Comparison of ENCODE assay signal across 8 mouse cellular contexts in the genomic region with DNA sequence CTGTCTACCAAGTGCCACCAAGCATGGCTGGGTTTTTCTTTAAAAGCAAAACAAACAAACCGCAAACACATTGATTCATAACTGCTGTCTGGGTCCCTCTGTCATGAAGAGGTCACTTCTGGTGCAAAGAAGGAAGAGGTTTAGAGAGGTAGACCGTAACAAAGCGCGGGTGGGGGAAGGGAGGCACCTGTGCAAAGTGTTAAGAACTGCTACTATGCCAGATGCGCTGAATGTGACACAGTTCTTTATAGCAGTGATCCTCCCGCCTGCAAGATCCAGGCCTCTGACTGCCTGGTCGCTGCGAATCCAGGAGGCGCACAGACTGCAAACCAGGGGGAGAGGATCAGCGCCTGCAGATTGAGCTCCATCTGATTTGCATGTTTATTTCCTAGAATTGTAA. TPM values are rescaled to one million over a fixed set of nuclear protein-coding genes. Genes with fewer than 3 reads are reported as not detected.
DNase-seq lines count a peak whose midpoint lies in the region; ATAC-seq lines count a peak whose summit lies in the region.

No protein-coding gene starts in this region.

- H3K9me3 ChIP-seq in embryonic facial prominence, embryonic 15.5 days (replicated peaks) = no peaks in the 10 kb centered on the region
- H3K9me3 ChIP-seq in limb, embryonic 12.5 days = no peaks in the 10 kb centered on the region
- H3K9me3 ChIP-seq in stomach, embryonic 15.5 days = no peaks in the 10 kb centered on the region

- H3K27ac ChIP-seq in embryonic facial prominence, embryonic 15.5 days (replicated peaks) = peak overlapping the region; percentile 99
- H3K27ac ChIP-seq in limb, embryonic 12.5 days = peak overlapping the region; percentile 99
- 0 out of 2 replicates have a peak overlapping the region, but pooled peaks have one; percentile 92 for H3K27ac ChIP-seq in stomach, embryonic 15.5 days

- no peak for ATAC-seq in embryonic facial prominence, embryonic 15.5 days (ENCODE audit: insufficient number of reproducible peaks, low FRiP score, low TSS enrichment, low read depth)
- no peak for ATAC-seq in limb, embryonic 12.5 days (ENCODE audit: insufficient number of reproducible peaks, insufficient read depth, low FRiP score, low TSS enrichment, low read depth)
- no peak for ATAC-seq in stomach, embryonic 15.5 days (ENCODE audit: insufficient read depth, low FRiP score, low read depth)

- WGBS in embryonic facial prominence, embryonic 15.5 days = 20% methylated on average over 10 of the region's 10 CpGs
- WGBS in limb, embryonic 12.5 days = 6% methylated on average over 10 of the region's 10 CpGs
- WGBS in stomach, embryonic 15.5 days = 27% methylated on average over 10 of the region's 10 CpGs

- peak overlapping the region; percentile 70 for H3K4me2 ChIP-seq in embryonic facial prominence, embryonic 15.5 days (replicated peaks)
- peak overlapping the region; percentile 85 for H3K4me2 ChIP-seq in limb, embryonic 12.5 days
- H3K4me2 ChIP-seq in stomach, embryonic 15.5 days = peak overlapping the region; percentile 83; the same call in 1 of the 2 replicates

- H3K36me3 ChIP-seq in embryonic facial prominence, embryonic 15.5 days = no peaks in the 10 kb centered on the region
- H3K36me3 ChIP-seq in limb, embryonic 12.5 days = no peaks in the 10 kb centered on the region
- H3K36me3 ChIP-seq in stomach, embryonic 15.5 days = no peaks in the 10 kb centered on the region

- peak; percentile 18 for DNase-seq in lung, postnatal 10 days
- DNase-seq in lung, adult 18-20 months = no peak
- DNase-seq in layer of hippocampus, adult 9-10 months (ENCODE audit: low spot score) = no peak
- no peak for DNase-seq in gastrocnemius, adult 8-10 months (ENCODE audit: low spot score in 2 of 2)
- no peak for DNase-seq in frontal cortex, postnatal 14 days (ENCODE audit: low spot score in 2 of 2)

- no peak overlapping the region for H3K9ac ChIP-seq in embryonic facial prominence, embryonic 15.5 days
- no peak overlapping the region for H3K9ac ChIP-seq in limb, embryonic 12.5 days (replicated peaks)
- H3K9ac ChIP-seq in stomach, embryonic 15.5 days = no peak overlapping the region

- H3K4me1 ChIP-seq in embryonic facial prominence, embryonic 15.5 days = peaks cover 64% of the 10 kb centered on the region
- H3K4me1 ChIP-seq in limb, embryonic 12.5 days (replicated peaks) = peaks cover 61% of the 10 kb centered on the region
- peaks cover 30% of the 10 kb centered on the region for H3K4me1 ChIP-seq in stomach, embryonic 15.5 days

- H3K4me3 ChIP-seq in embryonic facial prominence, embryonic 15.5 days (replicated peaks) = peak overlapping the region; percentile 87; the same call in 1 of the 2 replicates
- peak overlapping the region; percentile 98 for H3K4me3 ChIP-seq in limb, embryonic 12.5 days (replicated peaks)
- H3K4me3 ChIP-seq in stomach, embryonic 15.5 days (replicated peaks) = no peak overlapping the region

- 0 out of 2 replicates have a peak, but pooled peaks cover 5% of the 10 kb centered on the region for H3K27me3 ChIP-seq in embryonic facial prominence, embryonic 15.5 days
- no peaks in the 10 kb centered on the region for H3K27me3 ChIP-seq in limb, embryonic 12.5 days
- no peaks in the 10 kb centered on the region for H3K27me3 ChIP-seq in stomach, embryonic 15.5 days (replicated peaks)

RNA-seq across cellular contexts. Expression of a gene that starts 0.9 kb away (rescaled TPM):
- polyA plus RNA-seq in embryonic facial prominence, embryonic 15.5 days (2015; fragmentation: Nextera tagmentation; extraction: Ambion mirVana) = 58.0 and 63.4 TPM in 2 replicates
- 80.4 and 85.1 TPM in 2 replicates for polyA plus RNA-seq in limb, embryonic 12.5 days (2016; fragmentation: Nextera tagmentation; extraction: Ambion mirVana)
- polyA plus RNA-seq in stomach, embryonic 15.5 days (2015; fragmentation: Nextera tagmentation; extraction: Ambion mirVana) = 18.4 and 19.3 TPM in 2 replicates
- total RNA-seq in gastrocnemius, adult 8-10 months (2022) = 1 to 10 TPM in 3 of 4 experiments, under 1 TPM in 1; 0.78 to 1.9 (median 1.4) TPM
